Mouse (Mus musculus) kidney, embryonic 15.5 days (tissue): ENCODE results near the gene Ndufc1. TPM values are rescaled to one million over a fixed set of nuclear protein-coding genes. Genes with fewer than 3 reads are reported as not detected.

Experiments used
- ATAC-seq: fragments of 200-750 bp; cut with Nextera tagmentation; replicated peaks from 2 replicates; pipeline ENCODE4 v1.8.0; 2017; ENCODE audit warnings: moderate TSS enrichment; ENCODE audit not compliant: low FRiP score
- H3K27ac ChIP-seq: fragments of 300-500 bp; sonication (generic); 2 replicates; pipeline ENCODE4 v1.5.1; 2015; ENCODE audit warnings: mild to moderate bottlenecking, inconsistent platforms
- H3K27me3 ChIP-seq: fragments of 300-500 bp; sonication (generic); 2 replicates; pipeline ENCODE4 v1.6.1; 2015; ENCODE audit warnings: inconsistent platforms
- H3K36me3 ChIP-seq: fragments of 300-500 bp; sonication (generic); 2 replicates; pipeline ENCODE4 v1.6.1; 2015; ENCODE audit warnings: inconsistent platforms
- H3K4me1 ChIP-seq: fragments of 300-500 bp; sonication (generic); 2 replicates; pipeline ENCODE4 v1.6.1; 2015; ENCODE audit warnings: inconsistent platforms
- H3K4me2 ChIP-seq: fragments of 300-500 bp; sonication (generic); 2 replicates; pipeline ENCODE4 v1.6.1; 2015; ENCODE audit warnings: moderate library complexity, mild to moderate bottlenecking, inconsistent platforms
- H3K4me3 ChIP-seq: fragments of 300-500 bp; sonication (generic); replicated peaks from 2 replicates; pipeline ENCODE4 v1.5.1; 2015; ENCODE audit warnings: mild to moderate bottlenecking, inconsistent platforms
- H3K9ac ChIP-seq: fragments of 300-500 bp; sonication (generic); 2 replicates; pipeline ENCODE4 v1.6.1; 2015; ENCODE audit warnings: mild to moderate bottlenecking, inconsistent platforms
- H3K9me3 ChIP-seq: fragments of 300-500 bp; sonication (generic); replicated peaks from 2 replicates; pipeline ENCODE4 v1.6.1; 2016; ENCODE audit warnings: inconsistent platforms
- WGBS: fragments of 180-500 bp; shearing (Covaris S2); methylation state at CpG from one replicate; pipeline ENCODE4 v1.1.7; 2015; ENCODE audit warnings: mixed read lengths; 5-methylcytosine and 5-hydroxymethylcytosine counted together
- polyA plus RNA-seq: library from polyadenylated mRNA; unstranded; fragments of >200 nt; fragmentation: Nextera tagmentation; extraction: Ambion mirVana; gene quantifications from 2 replicates; pipeline ENCODE4 v1.2.1, GENCODE M21; 2015

Ndufc1 gene
- polyA plus RNA-seq, 1 experiment from 2014 or later: 771 TPM

DNA sequence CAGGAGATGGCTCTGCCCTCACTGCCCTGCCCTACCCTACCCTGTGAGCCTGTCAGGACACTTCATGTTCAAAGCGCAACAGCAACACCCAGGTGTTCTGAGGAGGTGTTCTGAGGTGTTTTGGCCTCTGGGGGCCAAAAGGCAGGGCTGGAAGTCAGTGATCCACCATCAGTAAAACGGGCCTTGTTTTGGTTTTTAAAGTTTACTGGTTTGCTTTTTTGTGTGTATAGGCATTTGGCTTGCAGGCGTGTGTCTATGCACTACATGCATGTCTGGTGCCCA lies 30.2 kb downstream of the Ndufc1 start:
- peak overlapping the region; percentile 56 for H3K4me2 ChIP-seq
- ATAC-seq: no peak
- 80% methylated on average over 3 of the region's 3 CpGs for WGBS
- H3K9me3 ChIP-seq: no peaks in the 10 kb centered on the region
- no peak overlapping the region for H3K27ac ChIP-seq
- H3K4me1 ChIP-seq: peaks cover 14% of the 10 kb centered on the region
- H3K27me3 ChIP-seq: no peaks in the 10 kb centered on the region
- no peaks in the 10 kb centered on the region for H3K36me3 ChIP-seq
- peak overlapping the region; percentile 29; the same call in 1 of the 2 replicates for H3K9ac ChIP-seq
- peak overlapping the region; percentile 34 for H3K4me3 ChIP-seq

- Histone ChIP-seq H3K36me3 (no peaks in the 10 kb centered on the region), H3K4me1 (peaks cover 12% of the 10 kb centered on the region), H3K4me3 (peak overlapping the region; percentile 34), H3K9me3 (no peaks in the 10 kb centered on the region), H3K4me2 (peak overlapping the region; percentile 56), H3K9ac (peak overlapping the region; percentile 29; the same call in 1 of the 2 replicates), H3K27ac (no peak overlapping the region), H3K27me3 (no peaks in the 10 kb centered on the region)
- WGBS: 39% methylated on average over 31 of the region's 31 CpGs
- peak; percentile 33; the same call in 1 of the 2 replicates for ATAC-seq
Measured at GRCm38 (mm10) chr3:51377878-51378664, 30.7 kb downstream of the Ndufc1 start.

DNA sequence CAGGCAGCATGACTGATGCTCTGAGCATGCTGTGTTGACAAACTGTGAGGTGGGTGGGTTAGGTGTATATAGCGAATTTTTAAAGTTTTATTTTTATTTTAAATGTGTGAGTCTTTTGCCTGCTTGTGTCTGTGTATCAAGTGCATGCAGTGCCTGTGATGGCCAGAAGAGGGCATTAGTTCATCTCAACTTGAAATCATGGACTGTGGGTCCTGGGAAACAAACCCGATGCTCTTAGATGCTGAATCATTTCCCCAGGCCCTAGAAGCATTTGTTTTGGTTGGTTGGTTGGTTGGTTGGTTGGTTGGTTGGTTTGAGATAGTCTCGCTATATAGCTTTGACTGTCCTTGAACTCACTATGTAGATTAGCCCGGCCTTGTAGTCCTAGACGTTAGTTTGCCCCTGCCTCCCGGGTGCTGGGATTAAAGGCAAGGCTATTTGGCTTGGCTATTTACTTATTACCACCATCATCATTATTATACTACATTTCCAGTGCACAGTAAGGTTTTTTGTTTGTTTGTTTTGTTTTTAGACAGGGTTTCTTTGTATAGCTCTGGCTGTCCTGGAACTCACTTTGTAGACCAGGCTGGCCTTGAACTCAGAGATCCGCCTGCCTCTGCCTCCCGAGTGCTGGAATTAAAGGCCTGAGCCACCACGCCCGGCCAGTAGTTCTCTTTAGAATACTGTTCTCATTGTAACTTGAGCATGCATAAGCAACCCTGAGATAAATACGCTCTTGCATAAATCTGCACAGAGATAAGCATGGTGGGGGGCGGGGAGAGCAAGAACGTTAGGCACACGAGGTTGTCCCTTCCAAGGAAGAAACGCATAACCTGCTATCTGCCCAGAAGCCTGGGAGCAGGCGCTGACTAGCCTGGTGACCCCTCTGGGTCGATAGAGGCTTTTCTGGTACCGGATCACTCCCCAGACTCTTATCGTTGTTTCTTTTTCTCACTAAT lies 33.2 kb downstream of the Ndufc1 start:
- WGBS: 83% methylated on average over 19 of the region's 19 CpGs
- no peak overlapping the region for H3K4me3 ChIP-seq
- H3K27ac ChIP-seq: no peak overlapping the region
- no peaks in the 10 kb centered on the region for H3K36me3 ChIP-seq
- no peak for ATAC-seq
- H3K27me3 ChIP-seq: no peaks in the 10 kb centered on the region
- H3K4me1 ChIP-seq: peaks cover 12% of the 10 kb centered on the region
- no peak overlapping the region for H3K9ac ChIP-seq
- no peaks in the 10 kb centered on the region for H3K9me3 ChIP-seq
- no peak overlapping the region for H3K4me2 ChIP-seq

- Histone ChIP-seq H3K9me3 (no peaks in the 10 kb centered on the region), H3K36me3 (no peaks in the 10 kb centered on the region), H3K27ac (no peak overlapping the region), H3K4me3 (no peak overlapping the region), H3K9ac (no peak overlapping the region), H3K4me2 (no peak overlapping the region), H3K27me3 (no peaks in the 10 kb centered on the region), H3K4me1 (peaks cover 6% of the 10 kb centered on the region)
- ATAC-seq: no peak
- WGBS: 79% methylated on average over 5 of the region's 5 CpGs
Measured at GRCm38 (mm10) chr3:51373544-51373943, 35.2 kb downstream of the Ndufc1 start.

- 48% methylated on average over 5 of the region's 5 CpGs for WGBS
- H3K4me1 ChIP-seq: no peaks in the 10 kb centered on the region
- no peak overlapping the region for H3K4me2 ChIP-seq
- H3K36me3 ChIP-seq: no peaks in the 10 kb centered on the region
- no peak overlapping the region for H3K4me3 ChIP-seq
- no peaks in the 10 kb centered on the region for H3K27me3 ChIP-seq
- H3K9me3 ChIP-seq: no peaks in the 10 kb centered on the region
- no peak overlapping the region for H3K27ac ChIP-seq
- no peak for ATAC-seq
- H3K9ac ChIP-seq: no peak overlapping the region
Measured at GRCm38 (mm10) chr3:51372883-51373282, 35.9 kb downstream of the Ndufc1 start.

DNA sequence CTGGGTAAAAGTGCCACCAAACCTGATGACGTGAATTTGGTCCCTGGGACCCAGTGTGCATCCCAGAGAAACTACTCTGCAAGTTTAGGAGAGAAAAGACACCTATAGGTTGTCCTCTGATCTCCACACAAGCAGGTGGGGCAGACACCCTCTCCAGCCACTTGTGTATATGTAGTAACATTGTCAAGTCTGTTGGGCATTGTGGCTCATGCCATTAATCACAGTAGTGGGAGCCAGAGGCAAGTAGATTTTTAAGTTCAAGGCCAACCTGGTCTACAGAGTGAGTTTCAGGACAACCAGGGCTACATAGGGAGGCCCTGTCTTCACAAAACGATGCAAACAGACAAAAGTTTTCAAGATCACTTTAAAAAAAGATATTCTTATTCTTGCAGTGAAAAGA lies 37.0 kb downstream of the Ndufc1 start:
- no peaks in the 10 kb centered on the region for H3K9me3 ChIP-seq
- H3K27ac ChIP-seq: no peak overlapping the region
- H3K4me2 ChIP-seq: no peak overlapping the region
- no peak overlapping the region for H3K4me3 ChIP-seq
- no peaks in the 10 kb centered on the region for H3K36me3 ChIP-seq
- ATAC-seq: no peak
- no peaks in the 10 kb centered on the region for H3K4me1 ChIP-seq
- no peaks in the 10 kb centered on the region for H3K27me3 ChIP-seq
- WGBS: 75% methylated on average over 2 of the region's 2 CpGs
- H3K9ac ChIP-seq: no peak overlapping the region

DNA sequence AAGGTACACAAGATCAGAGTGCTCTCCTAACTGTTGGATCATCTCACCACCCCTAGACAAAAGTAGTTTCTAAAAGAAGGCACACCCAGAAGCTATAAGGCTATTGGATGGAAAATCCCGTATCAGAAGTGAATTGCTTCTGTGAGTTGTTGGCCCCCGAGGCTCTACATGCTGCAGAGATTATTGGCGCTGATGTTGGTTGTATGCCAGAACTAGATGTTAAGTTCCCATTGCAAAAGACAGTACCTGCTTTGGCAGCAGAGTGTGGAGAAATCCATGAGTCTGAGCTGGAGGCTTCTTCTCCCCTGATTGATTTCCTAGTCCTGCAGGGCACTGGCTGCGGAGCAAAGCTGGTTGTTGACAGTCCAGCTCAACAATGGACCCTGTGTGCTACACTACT lies 40.8 kb downstream of the Ndufc1 start:
- Histone ChIP-seq H3K36me3 (no peaks in the 10 kb centered on the region), H3K9ac (no peak overlapping the region), H3K4me2 (no peak overlapping the region), H3K4me1 (peaks cover 10% of the 10 kb centered on the region), H3K27me3 (peaks cover 10% of the 10 kb centered on the region), H3K4me3 (no peak overlapping the region), H3K9me3 (no peaks in the 10 kb centered on the region), H3K27ac (no peak overlapping the region)
- WGBS: 84% methylated on average over 4 of the region's 4 CpGs
- ATAC-seq: no peak

DNA sequence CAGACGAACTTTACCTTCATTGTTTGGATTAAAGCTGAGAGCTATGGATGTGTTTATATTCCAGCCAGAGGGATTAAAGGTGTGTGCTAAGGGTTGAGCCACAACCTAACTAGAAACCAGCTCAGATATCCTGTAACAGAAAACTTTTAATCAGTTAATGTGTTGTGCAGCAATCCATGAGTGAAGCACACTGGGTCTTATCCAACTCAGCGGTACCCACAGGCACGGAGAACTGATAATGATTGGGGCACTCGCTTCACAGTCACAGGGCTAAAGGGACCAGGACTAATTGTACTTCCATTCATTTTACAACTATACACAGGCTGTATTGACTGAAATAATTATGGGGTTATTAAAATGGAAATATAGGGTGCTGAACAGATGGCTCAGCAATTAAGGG lies 41.9 kb downstream of the Ndufc1 start:
- Histone ChIP-seq H3K4me3 (no peak overlapping the region), H3K4me1 (peaks cover 10% of the 10 kb centered on the region), H3K9ac (no peak overlapping the region), H3K27ac (no peak overlapping the region), H3K36me3 (no peaks in the 10 kb centered on the region), H3K27me3 (peaks cover 10% of the 10 kb centered on the region), H3K9me3 (no peaks in the 10 kb centered on the region), H3K4me2 (no peak overlapping the region)
- WGBS: 78% methylated on average over 4 of the region's 4 CpGs
- ATAC-seq: no peak

DNA sequence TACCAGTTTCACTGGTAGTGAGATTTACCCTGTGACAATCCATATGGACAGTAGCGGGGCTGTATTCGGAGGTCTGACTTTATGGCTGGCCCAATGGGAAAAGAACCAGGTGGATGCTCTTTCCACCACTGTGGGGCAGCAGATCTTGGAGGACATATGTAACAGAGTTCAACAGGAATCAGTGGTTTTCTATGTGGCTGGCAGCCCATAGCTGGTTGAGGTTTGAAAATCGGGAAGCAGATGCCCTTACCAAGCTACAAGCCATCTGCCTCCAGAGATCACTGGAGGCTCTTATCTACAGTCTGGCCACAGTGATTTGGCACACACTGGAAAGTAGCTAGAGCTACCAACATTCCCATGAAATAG lies 43.3 kb downstream of the Ndufc1 start:
- peaks cover 21% of the 10 kb centered on the region for H3K4me1 ChIP-seq
- H3K27me3 ChIP-seq: peaks cover 15% of the 10 kb centered on the region
- no peak; the same call in 1 of the 2 replicates for ATAC-seq
- no peaks in the 10 kb centered on the region for H3K36me3 ChIP-seq
- H3K27ac ChIP-seq: no peak overlapping the region
- H3K9me3 ChIP-seq: no peaks in the 10 kb centered on the region
- 12% methylated on average over 3 of the region's 3 CpGs for WGBS
- H3K4me2 ChIP-seq: peak overlapping the region; percentile 91
- H3K9ac ChIP-seq: peak overlapping the region; percentile 36; the same call in 1 of the 2 replicates
- peak overlapping the region; percentile 52 for H3K4me3 ChIP-seq

DNA sequence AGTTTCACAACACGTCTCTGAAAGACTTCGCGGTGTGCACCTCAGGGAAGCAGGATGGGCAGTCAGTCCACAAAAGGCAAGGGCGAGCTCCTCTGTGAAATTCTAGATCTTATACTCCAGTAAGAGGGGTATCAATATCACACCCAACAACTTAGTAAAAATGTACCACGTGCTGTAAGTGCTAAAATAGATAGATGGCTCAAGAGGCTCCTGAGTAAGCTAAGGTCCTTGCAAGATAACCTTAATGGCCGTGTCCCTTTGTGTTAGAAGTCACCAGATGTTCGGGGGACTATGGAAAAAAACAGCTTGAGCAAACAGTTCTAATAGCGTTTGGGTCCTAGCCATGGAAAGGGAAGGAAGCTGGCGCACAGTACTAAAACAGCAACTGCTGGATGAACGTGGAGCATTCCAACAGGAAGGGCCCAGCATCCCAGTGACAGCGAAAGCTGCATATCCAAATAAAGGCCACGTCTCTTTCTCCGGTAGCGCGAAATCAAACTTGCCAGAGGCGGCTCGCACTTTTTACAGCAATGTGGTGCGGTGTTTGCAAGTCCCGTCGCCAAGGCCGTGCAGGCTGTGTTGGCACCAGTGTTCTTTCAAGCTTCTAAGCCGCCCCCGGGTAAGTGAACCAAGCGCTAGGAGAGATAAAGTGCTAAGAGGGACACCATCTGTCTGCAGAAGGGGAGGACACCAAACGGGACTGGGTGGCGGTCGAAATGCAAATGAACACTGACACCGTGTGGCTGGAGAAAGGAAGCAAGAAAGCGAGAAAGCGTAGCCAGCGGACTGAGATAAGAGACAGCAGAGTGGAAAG lies 43.9 kb downstream of the Ndufc1 start:
- Histone ChIP-seq H3K27me3 (peaks cover 15% of the 10 kb centered on the region), H3K36me3 (no peaks in the 10 kb centered on the region), H3K9me3 (no peaks in the 10 kb centered on the region), H3K4me2 (peak overlapping the region; percentile 91), H3K4me1 (peaks cover 23% of the 10 kb centered on the region), H3K27ac (peak overlapping the region; percentile 67), H3K9ac (peak overlapping the region; percentile 47), H3K4me3 (peak overlapping the region; percentile 52)
- WGBS: 4% methylated on average over 31 of the region's 31 CpGs
- ATAC-seq: peak; percentile 88

DNA sequence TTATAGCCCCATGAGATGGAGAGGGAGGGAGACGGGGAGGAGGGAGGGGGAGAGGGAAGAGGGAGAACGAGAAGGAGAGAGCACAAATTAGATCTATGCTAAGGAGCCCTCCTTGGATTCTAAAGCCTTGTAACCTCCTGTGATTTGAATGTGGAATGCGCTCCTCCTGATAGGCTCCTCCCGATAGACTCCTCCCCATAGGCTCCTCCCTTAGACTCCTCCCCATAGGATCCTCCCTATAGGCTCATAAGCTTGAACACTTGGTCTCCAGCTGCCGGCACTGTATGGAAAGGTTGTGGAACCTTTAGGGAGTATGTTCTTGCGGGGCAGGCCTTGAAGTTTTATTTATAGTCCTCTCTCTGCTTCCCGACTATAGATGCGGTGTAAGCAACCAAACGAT lies 47.7 kb downstream of the Ndufc1 start:
- H3K27ac ChIP-seq: no peak overlapping the region
- H3K9me3 ChIP-seq: no peaks in the 10 kb centered on the region
- no peaks in the 10 kb centered on the region for H3K36me3 ChIP-seq
- WGBS: 25% methylated on average over 9 of the region's 9 CpGs
- H3K27me3 ChIP-seq: peaks cover 15% of the 10 kb centered on the region
- no peak overlapping the region for H3K4me3 ChIP-seq
- H3K4me1 ChIP-seq: peaks cover 38% of the 10 kb centered on the region
- H3K4me2 ChIP-seq: peak overlapping the region; percentile 36
- no peak overlapping the region for H3K9ac ChIP-seq
- 0 out of 2 replicates have a peak, but pooled peaks have one; percentile 19 for ATAC-seq
